Mouse (Mus musculus) erythroblast, embryonic 14.5 days (primary cell): Measurements from ENCODE around the gene Sphk2. TPM values are rescaled to one million over a fixed set of nuclear protein-coding genes. Genes with fewer than 3 reads are reported as not detected.

ENCODE experiments used
- H3K27me3 ChIP-seq: 2 replicates; pipeline ENCODE4 v1.6.1; 2012; ENCODE audit warnings: inconsistent platforms; ENCODE audit not compliant: control insufficient read depth
- H3K36me3 ChIP-seq: 2 replicates; pipeline ENCODE4 v1.6.1; 2012; ENCODE audit warnings: mild to moderate bottlenecking, inconsistent platforms; ENCODE audit not compliant: control insufficient read depth
- H3K4me1 ChIP-seq: 2 replicates; pipeline ENCODE4 v1.6.1; 2012; ENCODE audit warnings: inconsistent platforms; ENCODE audit not compliant: control insufficient read depth
- H3K4me3 ChIP-seq: replicated peaks from 2 replicates; pipeline ENCODE3; 2012; ENCODE audit warnings: moderate library complexity, mild to moderate bottlenecking, inconsistent platforms
- H3K9me3 ChIP-seq: 2 replicates; pipeline ENCODE4 v1.6.1; 2012; ENCODE audit warnings: low read length, inconsistent platforms, mixed read lengths; ENCODE audit not compliant: control insufficient read depth
- GATA1 ChIP-seq: IDR thresholded peaks from 2 replicates; pipeline ENCODE4 v1.6.1; 2012; ENCODE audit warnings: low read length, inconsistent platforms, mixed read lengths
- TAL1 ChIP-seq: IDR thresholded peaks from 3 replicates; pipeline ENCODE4 v1.6.1; 2012; ENCODE audit warnings: low read length, inconsistent platforms, mixed read lengths
- polyA plus RNA-seq: library from polyadenylated mRNA; stranded (reverse); fragments of >175 nt; gene quantifications from 2 replicates; pipeline ENCODE4 v1.2.3, GENCODE M21; 2012

Sphk2 gene
- polyA plus RNA-seq, 1 experiment, result 5.7 TPM

DNA sequence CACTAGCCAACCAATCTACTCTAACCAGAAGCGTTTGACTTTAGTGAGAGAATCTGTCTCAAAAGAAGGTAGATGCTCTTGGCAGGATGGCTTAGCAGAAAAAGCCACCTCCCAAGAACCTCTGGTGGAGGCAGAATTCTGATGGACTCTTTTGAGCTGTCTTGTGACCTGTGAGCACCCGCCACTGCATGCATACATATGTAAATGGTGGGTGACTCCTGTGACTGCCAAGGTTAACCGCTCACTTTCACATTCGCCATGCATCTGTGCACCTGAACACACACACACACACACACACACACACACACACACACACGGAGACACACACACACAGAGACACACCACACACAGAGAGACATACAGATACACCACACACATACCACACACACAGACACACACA lies 29.6 kb upstream of the Sphk2 start:
- peaks cover under 1% of the 10 kb centered on the region; the same call in 1 of the 2 replicates for H3K27me3 ChIP-seq
- TF ChIP-seq GATA1, result no peak
- no peak for TF ChIP-seq TAL1
- H3K4me3 ChIP-seq, result no peak overlapping the region
- H3K4me1 ChIP-seq, result no peaks in the 10 kb centered on the region; the same call in 1 of the 2 replicates
- H3K36me3 ChIP-seq, result no peaks in the 10 kb centered on the region
- peaks cover 6% of the 10 kb centered on the region for H3K9me3 ChIP-seq

DNA sequence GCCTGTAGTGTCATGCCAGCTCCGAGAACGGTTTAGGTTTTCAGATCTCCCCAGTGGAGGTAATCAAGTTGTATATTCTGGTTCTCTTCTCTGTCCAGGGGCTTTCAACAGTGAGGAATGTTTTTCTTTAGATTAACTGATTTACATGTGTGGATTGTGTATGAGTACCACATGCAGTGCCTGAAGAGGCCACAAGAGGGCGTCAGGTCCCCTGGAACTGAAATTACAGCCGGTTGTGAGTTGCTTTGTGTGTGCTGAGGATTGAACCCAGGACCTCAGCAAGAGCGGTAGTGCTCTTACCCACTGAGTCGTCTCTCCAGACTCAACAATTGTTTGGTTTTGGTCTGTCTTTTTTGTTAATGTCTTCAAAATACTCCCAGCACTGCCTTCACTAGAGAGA lies 28.7 kb upstream of the Sphk2 start:
- no peaks in the 10 kb centered on the region; the same call in 1 of the 2 replicates for H3K4me1 ChIP-seq
- H3K4me3 ChIP-seq, result no peak overlapping the region
- no peaks in the 10 kb centered on the region for H3K36me3 ChIP-seq
- peaks cover 5% of the 10 kb centered on the region for H3K27me3 ChIP-seq
- H3K9me3 ChIP-seq, result peaks cover 6% of the 10 kb centered on the region
- TF ChIP-seq TAL1 (no peak), GATA1 (no peak)

DNA sequence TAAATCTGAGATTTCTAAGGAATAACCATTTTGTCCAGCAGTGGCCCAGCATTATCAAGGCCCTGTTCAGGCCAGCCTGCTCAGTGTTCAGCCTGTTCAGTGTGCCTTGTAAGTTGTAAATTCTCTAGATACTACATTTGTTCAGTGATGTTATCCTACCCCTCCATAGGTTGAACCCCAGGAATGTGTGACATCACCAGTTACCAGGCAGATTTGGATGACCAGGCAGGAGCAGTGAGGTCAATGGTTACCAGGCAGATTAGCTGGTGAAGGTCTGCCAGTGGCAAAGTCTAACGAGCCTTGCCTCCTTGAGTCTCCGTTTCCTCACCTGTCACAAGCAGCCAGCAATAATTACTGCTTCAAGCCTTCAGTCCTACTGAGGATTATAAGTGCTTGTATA lies 26.6 kb upstream of the Sphk2 start:
- H3K4me3 ChIP-seq, result no peak overlapping the region
- H3K9me3 ChIP-seq, result peaks cover 4% of the 10 kb centered on the region
- TF ChIP-seq TAL1 (no peak), GATA1 (no peak)
- no peaks in the 10 kb centered on the region for H3K36me3 ChIP-seq
- H3K4me1 ChIP-seq, result no peaks in the 10 kb centered on the region; the same call in 1 of the 2 replicates
- H3K27me3 ChIP-seq, result peaks cover 5% of the 10 kb centered on the region

- Histone ChIP-seq H3K27me3 (peaks cover 5% of the 10 kb centered on the region), H3K4me1 (no peaks in the 10 kb centered on the region; the same call in 1 of the 2 replicates), H3K9me3 (peaks cover 4% of the 10 kb centered on the region), H3K36me3 (no peaks in the 10 kb centered on the region), H3K4me3 (no peak overlapping the region)
- no peak for TF ChIP-seq TAL1
- TF ChIP-seq GATA1, result no peak
These were observed 24.5 kb upstream of the Sphk2 start for GRCm38 (mm10) chr7:45742338-45742737.

DNA sequence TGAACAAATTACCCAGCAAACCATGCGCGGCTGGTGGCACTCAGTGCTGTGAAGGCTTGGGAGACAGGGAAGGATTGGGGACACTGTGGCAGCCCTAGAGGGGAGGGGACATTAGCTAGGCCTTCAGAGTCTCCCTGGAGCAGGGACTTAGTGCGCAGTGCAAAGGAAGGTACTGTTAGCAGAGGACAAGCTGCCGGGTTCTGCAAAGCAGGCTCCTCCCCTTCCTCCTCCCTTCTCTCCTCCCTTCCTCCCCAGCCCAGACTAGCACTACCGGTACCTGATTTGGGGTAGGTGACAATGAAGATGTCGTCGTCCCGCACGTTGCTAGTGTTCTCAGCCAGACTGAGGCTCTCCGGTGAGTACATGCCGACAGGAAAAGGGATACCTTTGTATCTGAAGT lies 24.0 kb upstream of the Sphk2 start:
- no peak for TF ChIP-seq TAL1
- TF ChIP-seq GATA1, result no peak
- peaks cover 5% of the 10 kb centered on the region for H3K27me3 ChIP-seq
- no peaks in the 10 kb centered on the region; the same call in 1 of the 2 replicates for H3K4me1 ChIP-seq
- no peak overlapping the region for H3K4me3 ChIP-seq
- no peaks in the 10 kb centered on the region for H3K36me3 ChIP-seq
- H3K9me3 ChIP-seq, result peaks cover 3% of the 10 kb centered on the region

DNA sequence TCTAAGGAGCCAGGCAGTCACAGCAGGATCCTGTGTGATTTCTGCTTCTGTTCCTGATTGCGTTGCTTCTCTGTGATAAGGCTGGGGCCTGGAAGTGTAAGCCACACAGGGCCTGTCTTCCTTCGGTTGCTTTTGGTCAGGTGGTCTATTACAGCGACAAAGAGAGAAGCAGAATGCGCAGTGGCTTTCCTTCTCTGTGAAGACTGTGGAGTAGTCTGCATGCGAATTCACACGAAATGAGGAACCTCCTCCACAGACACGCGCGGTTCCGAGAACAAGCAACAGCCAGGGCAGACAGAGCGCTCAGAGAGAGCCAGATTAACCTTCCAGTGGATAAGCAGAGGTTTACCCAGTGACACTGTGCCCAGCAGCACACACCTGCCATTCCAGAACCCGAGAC lies 23.5 kb upstream of the Sphk2 start:
- H3K4me3 ChIP-seq, result no peak overlapping the region
- no peaks in the 10 kb centered on the region for H3K36me3 ChIP-seq
- peaks cover 5% of the 10 kb centered on the region for H3K27me3 ChIP-seq
- H3K4me1 ChIP-seq, result no peaks in the 10 kb centered on the region; the same call in 1 of the 2 replicates
- H3K9me3 ChIP-seq, result no peaks in the 10 kb centered on the region
- no peak for TF ChIP-seq GATA1
- TF ChIP-seq TAL1, result no peak

- H3K4me1 ChIP-seq, result no peaks in the 10 kb centered on the region; the same call in 1 of the 2 replicates
- H3K36me3 ChIP-seq, result no peaks in the 10 kb centered on the region
- TF ChIP-seq GATA1 (no peak), TAL1 (no peak)
- H3K9me3 ChIP-seq, result no peaks in the 10 kb centered on the region
- H3K27me3 ChIP-seq, result peaks cover 5% of the 10 kb centered on the region
- no peak overlapping the region for H3K4me3 ChIP-seq
These were observed 22.0 kb upstream of the Sphk2 start for GRCm38 (mm10) chr7:45739820-45740219.

- no peaks in the 10 kb centered on the region; the same call in 1 of the 2 replicates for H3K4me1 ChIP-seq
- H3K36me3 ChIP-seq, result no peaks in the 10 kb centered on the region
- H3K9me3 ChIP-seq, result no peaks in the 10 kb centered on the region
- no peak for TF ChIP-seq TAL1
- no peak for TF ChIP-seq GATA1
- H3K27me3 ChIP-seq, result peaks cover 5% of the 10 kb centered on the region
- H3K4me3 ChIP-seq, result no peak overlapping the region
These were observed 21.5 kb upstream of the Sphk2 start for GRCm38 (mm10) chr7:45739162-45739763.

GRCm38 (mm10) chr7:45733477-45733876 lies 15.7 kb upstream of the Sphk2 start:
- H3K36me3 ChIP-seq, result peaks cover 13% of the 10 kb centered on the region
- TF ChIP-seq TAL1 (no peak), GATA1 (no peak)
- H3K4me1 ChIP-seq, result peaks cover 26% of the 10 kb centered on the region
- no peaks in the 10 kb centered on the region for H3K9me3 ChIP-seq
- no peak overlapping the region for H3K4me3 ChIP-seq
- H3K27me3 ChIP-seq, result no peaks in the 10 kb centered on the region; the same call in 1 of the 2 replicates
